Mouse (Mus musculus) forebrain, embryonic 12.5 days (tissue): ENCODE results near the gene Pnmal2. TPM values are rescaled to one million over a fixed set of nuclear protein-coding genes. Genes with fewer than 3 reads are reported as not detected.

Source experiments
- ATAC-seq: fragments of 200-750 bp; cut with Nextera tagmentation; 2 replicates; pipeline ENCODE4 v1.8.0; 2017; ENCODE audit warnings: moderate TSS enrichment; ENCODE audit not compliant: low FRiP score
- H3K27ac ChIP-seq: fragments of 300-500 bp; sonication (generic); 2 replicates; pipeline ENCODE4 v1.5.1; 2016; ENCODE audit warnings: mild to moderate bottlenecking
- H3K27me3 ChIP-seq: fragments of 300-500 bp; sonication (generic); 2 replicates; pipeline ENCODE4 v1.6.1; 2016; ENCODE audit warnings: mild to moderate bottlenecking
- H3K36me3 ChIP-seq: fragments of 300-500 bp; sonication (generic); replicated peaks from 2 replicates; pipeline ENCODE4 v1.6.1; 2016; ENCODE audit warnings: mild to moderate bottlenecking
- H3K4me1 ChIP-seq: fragments of 300-500 bp; sonication (generic); 2 replicates; pipeline ENCODE4 v1.6.1; 2016
- H3K4me2 ChIP-seq: fragments of 300-500 bp; sonication (generic); 2 replicates; pipeline ENCODE4 v1.6.1; 2016; ENCODE audit warnings: mild to moderate bottlenecking, moderate library complexity
- H3K4me3 ChIP-seq: fragments of 300-500 bp; sonication (generic); replicated peaks from 2 replicates; pipeline ENCODE4 v1.5.1; 2016; ENCODE audit warnings: mild to moderate bottlenecking
- H3K9ac ChIP-seq: fragments of 300-500 bp; sonication (generic); 2 replicates; pipeline ENCODE4 v1.6.1; 2016; ENCODE audit warnings: mild to moderate bottlenecking
- H3K9me3 ChIP-seq: fragments of 300-500 bp; sonication (generic); 2 replicates; pipeline ENCODE4 v1.6.1; 2016
- WGBS: fragments of 180-500 bp; shearing (Covaris S2); methylation state at CpG from one replicate; pipeline ENCODE4 v1.1.7; 2016; 5-methylcytosine and 5-hydroxymethylcytosine counted together
- polyA plus RNA-seq: library from polyadenylated mRNA; unstranded; fragments of >200 nt; fragmentation: Nextera tagmentation; extraction: Ambion mirVana; gene quantifications from 2 replicates; pipeline ENCODE4 v1.2.1, GENCODE M21; 2016

The Pnmal2 gene
- 52.6 and 53.3 TPM in 2 replicates for polyA plus RNA-seq

DNA sequence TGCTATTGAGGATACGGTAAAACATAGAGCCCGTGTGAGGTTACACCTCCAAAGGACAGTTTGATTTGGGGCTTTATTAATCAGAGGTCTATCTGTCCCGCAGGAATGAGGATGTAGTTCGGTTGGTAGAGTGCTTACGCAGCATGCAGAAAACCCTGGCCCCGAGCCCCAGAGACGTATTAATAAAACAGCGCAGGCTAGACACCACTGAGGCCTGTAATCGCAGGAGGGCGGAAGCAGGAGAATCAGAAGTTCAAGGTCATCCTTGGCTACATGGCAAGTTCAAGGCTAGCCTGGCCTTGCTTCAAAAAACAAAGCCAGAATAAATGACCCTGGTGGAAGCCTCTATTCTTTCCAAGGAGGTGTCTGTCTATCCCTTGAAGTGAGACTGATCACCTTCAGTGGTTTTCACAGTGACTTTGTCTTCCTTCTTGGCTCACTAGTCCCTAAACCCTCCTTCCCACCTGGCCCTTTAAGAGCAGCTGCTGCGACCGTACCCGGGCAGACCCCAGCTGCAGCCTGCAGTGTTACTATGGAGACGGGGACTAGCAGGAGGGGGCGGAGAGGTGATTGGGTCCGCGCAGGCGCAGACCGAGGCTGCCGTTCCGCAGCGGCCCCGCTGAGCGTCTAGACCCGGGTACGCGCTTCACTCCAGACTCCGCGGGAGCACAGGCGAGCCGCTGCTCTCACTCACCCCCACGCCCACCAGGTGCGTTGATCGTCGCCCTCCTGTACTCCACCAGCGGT, at the start of gene Pnmal2:
Gene Pnmal2 (plus strand): TSS at position 622 of the 747 bp plus-strand sequence.
- ATAC-seq = peak; percentile 92
- Histone ChIP-seq H3K4me2 (peak within 1 kb of the TSS; percentile 69), H3K27ac (peak within 1 kb of the TSS; percentile 78), H3K4me1 (peaks cover 69% of the 10 kb centered on the region), H3K4me3 (peak within 1 kb of the TSS; percentile 52), H3K27me3 (peaks cover 43% of the 10 kb centered on the region), H3K9me3 (no peaks in the 10 kb centered on the region), H3K9ac (peak within 1 kb of the TSS; percentile 63), H3K36me3 (no peaks in the 10 kb centered on the region)
- 12% methylated on average over 36 of the region's 36 CpGs for WGBS

- no peaks in the 10 kb centered on the region for H3K9me3 ChIP-seq
- peaks cover 51% of the 10 kb centered on the region for H3K4me1 ChIP-seq
- peak overlapping the region; percentile 28 for H3K4me3 ChIP-seq
- peak overlapping the region; percentile 62 for H3K4me2 ChIP-seq
- H3K27me3 ChIP-seq = peaks cover 40% of the 10 kb centered on the region
- peak; percentile 40 for ATAC-seq
- WGBS = 1% methylated on average over 23 of the region's 24 CpGs
- 0 out of 2 replicates have a peak overlapping the region, but pooled peaks have one; percentile 29 for H3K9ac ChIP-seq
- H3K27ac ChIP-seq = peak overlapping the region; percentile 76
- H3K36me3 ChIP-seq = no peaks in the 10 kb centered on the region
These were observed 49.5 kb upstream of the Pnmal2 start for GRCm38 (mm10) chr7:16895000-16895399.

DNA sequence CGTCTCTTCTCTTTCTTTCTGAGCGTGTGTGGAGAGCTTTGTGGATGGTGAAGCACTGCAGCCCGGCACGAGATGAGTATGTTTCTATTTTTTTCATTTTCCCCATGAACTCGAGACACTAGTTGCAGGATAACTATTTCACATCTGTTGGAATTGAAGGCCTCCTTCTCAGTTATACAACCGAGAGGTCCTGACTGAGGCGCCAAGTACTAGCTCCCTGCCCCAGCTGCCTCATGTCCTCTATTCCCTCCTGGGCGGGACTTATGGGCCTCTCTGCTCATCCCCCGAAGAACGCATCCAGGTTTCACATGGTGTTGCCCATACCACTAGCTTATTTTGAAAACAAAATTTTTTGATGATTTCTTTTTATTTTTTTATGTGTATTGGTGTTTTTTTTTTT, 49.0 kb upstream of the Pnmal2 start:
- WGBS = 32% methylated on average over 10 of the region's 10 CpGs
- peaks cover 55% of the 10 kb centered on the region for H3K4me1 ChIP-seq
- peak overlapping the region; percentile 28 for H3K4me3 ChIP-seq
- no peaks in the 10 kb centered on the region for H3K9me3 ChIP-seq
- no peak overlapping the region for H3K27ac ChIP-seq
- no peaks in the 10 kb centered on the region for H3K36me3 ChIP-seq
- ATAC-seq = no peak
- H3K4me2 ChIP-seq = peak overlapping the region; percentile 62
- 0 out of 2 replicates have a peak overlapping the region, but pooled peaks have one; percentile 29 for H3K9ac ChIP-seq
- peaks cover 36% of the 10 kb centered on the region for H3K27me3 ChIP-seq

DNA sequence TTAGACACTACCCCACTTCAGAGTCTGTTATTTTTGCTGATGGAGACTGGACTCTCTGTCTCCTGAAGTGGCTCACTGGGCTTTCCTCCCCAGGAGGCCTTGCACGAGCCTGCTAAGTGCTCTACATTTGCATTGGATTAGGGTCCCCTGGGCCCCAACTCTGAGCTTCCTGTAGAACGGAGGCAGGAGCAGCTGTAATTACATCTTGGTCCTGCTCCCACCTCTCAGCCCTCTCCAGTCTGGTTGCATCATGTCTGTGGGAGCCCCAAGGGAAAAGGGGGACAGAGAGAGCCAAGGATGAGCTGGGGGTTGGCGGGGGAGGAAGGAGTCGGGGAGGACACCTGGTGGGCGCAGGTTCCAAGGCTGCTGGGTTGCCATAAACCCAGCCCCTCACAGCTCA, 44.0 kb upstream of the Pnmal2 start:
- Histone ChIP-seq H3K9me3 (no peaks in the 10 kb centered on the region), H3K27me3 (no peaks in the 10 kb centered on the region; the same call in 1 of the 2 replicates), H3K27ac (peak overlapping the region; percentile 47), H3K4me1 (peaks cover 16% of the 10 kb centered on the region), H3K4me2 (no peak overlapping the region), H3K36me3 (no peaks in the 10 kb centered on the region), H3K9ac (peak overlapping the region; percentile 1; the same call in 1 of the 2 replicates), H3K4me3 (no peak overlapping the region)
- 20% methylated on average over 5 of the region's 5 CpGs for WGBS
- no peak for ATAC-seq

DNA sequence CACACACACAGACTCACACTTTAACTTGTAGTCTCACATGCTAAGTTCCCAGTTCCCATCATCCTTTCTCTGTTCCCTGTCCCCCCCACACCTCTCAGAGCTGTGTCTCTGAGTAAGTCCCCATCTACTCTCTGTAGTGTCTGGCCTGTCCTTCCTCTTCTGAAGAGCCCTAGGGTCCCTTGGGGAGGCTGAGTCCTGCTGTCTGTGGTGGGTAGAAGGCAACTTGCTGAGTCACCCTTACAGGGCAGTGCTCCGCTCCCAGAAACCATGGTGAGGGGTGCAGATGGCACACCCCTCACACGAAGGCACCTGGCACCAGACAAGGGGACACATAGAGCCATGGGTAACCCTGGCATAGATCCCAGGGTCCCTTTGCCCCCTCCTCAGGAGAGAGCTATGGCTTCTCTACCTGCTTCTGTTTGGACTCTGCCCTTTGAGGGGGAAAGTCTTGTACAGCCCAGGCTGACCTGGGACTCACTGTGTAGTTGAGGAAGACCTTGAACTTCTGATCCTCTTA, 41.0 kb upstream of the Pnmal2 start:
- 73% methylated on average over 2 of the region's 2 CpGs for WGBS
- H3K9ac ChIP-seq = no peak overlapping the region
- H3K36me3 ChIP-seq = no peaks in the 10 kb centered on the region
- no peak overlapping the region for H3K4me3 ChIP-seq
- no peak overlapping the region for H3K4me2 ChIP-seq
- no peak for ATAC-seq
- no peaks in the 10 kb centered on the region for H3K9me3 ChIP-seq
- H3K27ac ChIP-seq = no peak overlapping the region
- peaks cover 31% of the 10 kb centered on the region for H3K4me1 ChIP-seq
- H3K27me3 ChIP-seq = no peaks in the 10 kb centered on the region; the same call in 1 of the 2 replicates

GRCm38 (mm10) chr7:16904120-16904675, 40.3 kb upstream of the Pnmal2 start:
- H3K27ac ChIP-seq = no peak overlapping the region
- no peaks in the 10 kb centered on the region for H3K9me3 ChIP-seq
- no peak overlapping the region for H3K4me2 ChIP-seq
- ATAC-seq = no peak
- no peak overlapping the region for H3K4me3 ChIP-seq
- H3K9ac ChIP-seq = no peak overlapping the region
- 69% methylated on average over 9 of the region's 10 CpGs for WGBS
- peaks cover 32% of the 10 kb centered on the region for H3K4me1 ChIP-seq
- no peaks in the 10 kb centered on the region for H3K36me3 ChIP-seq
- no peaks in the 10 kb centered on the region; the same call in 1 of the 2 replicates for H3K27me3 ChIP-seq

GRCm38 (mm10) chr7:16905491-16906021, 38.9 kb upstream of the Pnmal2 start:
- H3K4me3 ChIP-seq = no peak overlapping the region
- H3K36me3 ChIP-seq = no peaks in the 10 kb centered on the region
- H3K4me1 ChIP-seq = peaks cover 22% of the 10 kb centered on the region
- H3K9me3 ChIP-seq = no peaks in the 10 kb centered on the region
- no peaks in the 10 kb centered on the region; the same call in 1 of the 2 replicates for H3K27me3 ChIP-seq
- WGBS = 62% methylated on average over 9 of the region's 9 CpGs
- H3K27ac ChIP-seq = no peak overlapping the region
- ATAC-seq = no peak
- no peak overlapping the region for H3K4me2 ChIP-seq
- no peak overlapping the region for H3K9ac ChIP-seq

DNA sequence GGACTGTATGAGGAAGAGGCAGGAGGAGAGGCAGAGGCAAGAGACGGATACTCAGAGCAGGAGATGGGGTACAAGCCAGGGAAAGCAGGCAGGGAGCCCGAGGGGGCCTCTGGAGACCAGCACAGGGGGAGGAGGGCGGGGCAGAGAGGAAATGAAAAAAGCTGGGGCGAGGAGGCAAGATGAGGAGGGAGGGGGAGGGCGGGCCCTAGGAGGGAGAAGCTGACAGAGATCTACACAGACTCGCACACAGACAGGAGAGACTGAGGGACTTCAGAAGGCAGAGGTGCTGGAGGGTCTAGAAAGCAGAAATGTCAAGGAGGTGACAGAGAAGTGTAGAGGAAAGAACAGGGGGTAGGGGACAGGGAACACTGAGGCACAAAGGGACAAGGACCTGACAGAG, 38.2 kb upstream of the Pnmal2 start, which contains the start of gene Ptgir:
Gene Ptgir (plus strand): TSS at position 210 of the 400 bp plus-strand sequence.
- Histone ChIP-seq H3K9ac (no peak within 1 kb of the TSS), H3K9me3 (no peaks in the 10 kb centered on the region), H3K27me3 (no peaks in the 10 kb centered on the region; the same call in 1 of the 2 replicates), H3K27ac (no peak within 1 kb of the TSS), H3K4me1 (peaks cover 19% of the 10 kb centered on the region), H3K4me2 (no peak within 1 kb of the TSS), H3K36me3 (no peaks in the 10 kb centered on the region), H3K4me3 (no peak within 1 kb of the TSS)
- 12% methylated on average over 6 of the region's 6 CpGs for WGBS
- no peak for ATAC-seq

DNA sequence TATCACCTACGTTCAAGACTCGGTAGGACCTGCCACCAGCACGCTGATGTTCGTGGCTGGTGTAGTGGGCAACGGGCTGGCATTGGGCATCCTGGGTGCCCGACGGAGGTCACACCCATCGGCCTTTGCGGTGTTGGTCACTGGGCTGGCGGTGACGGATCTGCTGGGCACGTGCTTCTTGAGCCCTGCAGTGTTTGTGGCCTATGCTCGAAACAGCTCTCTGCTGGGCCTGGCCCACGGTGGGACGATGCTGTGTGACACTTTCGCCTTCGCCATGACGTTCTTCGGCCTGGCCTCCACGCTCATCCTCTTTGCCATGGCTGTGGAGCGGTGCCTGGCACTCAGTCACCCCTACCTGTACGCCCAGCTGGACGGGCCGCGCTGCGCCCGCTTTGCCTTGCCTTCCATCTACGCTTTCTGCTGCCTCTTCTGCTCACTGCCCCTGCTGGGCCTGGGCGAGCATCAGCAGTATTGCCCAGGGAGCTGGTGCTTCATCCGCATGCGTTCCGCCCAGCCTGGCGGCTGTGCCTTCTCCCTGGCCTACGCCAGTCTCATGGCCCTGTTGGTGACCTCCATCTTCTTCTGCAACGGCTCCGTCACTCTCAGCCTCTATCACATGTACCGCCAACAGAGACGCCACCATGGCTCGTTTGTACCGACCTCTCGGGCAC, 37.5 kb upstream of the Pnmal2 start:
- no peak for ATAC-seq
- peaks cover 19% of the 10 kb centered on the region for H3K4me1 ChIP-seq

GRCm38 (mm10) chr7:16907842-16908241, 36.6 kb upstream of the Pnmal2 start:
- Histone ChIP-seq H3K4me3 (no peak overlapping the region), H3K36me3 (no peaks in the 10 kb centered on the region), H3K27ac (no peak overlapping the region), H3K9ac (no peak overlapping the region), H3K27me3 (no peaks in the 10 kb centered on the region), H3K4me1 (peaks cover 19% of the 10 kb centered on the region), H3K4me2 (no peak overlapping the region), H3K9me3 (no peaks in the 10 kb centered on the region)
- no peak for ATAC-seq
- 78% methylated on average over 7 of the region's 7 CpGs for WGBS

More for the DNA sequence above, 37.5 kb upstream of the Pnmal2 start:
- Histone ChIP-seq H3K27ac (no peak overlapping the region), H3K4me3 (no peak overlapping the region), H3K9ac (no peak overlapping the region), H3K27me3 (no peaks in the 10 kb centered on the region; the same call in 1 of the 2 replicates), H3K9me3 (no peaks in the 10 kb centered on the region), H3K4me2 (no peak overlapping the region), H3K36me3 (no peaks in the 10 kb centered on the region)
- 95% methylated on average over 41 of the region's 41 CpGs for WGBS

- Histone ChIP-seq H3K4me3 (no peak overlapping the region), H3K4me2 (no peak overlapping the region), H3K9me3 (no peaks in the 10 kb centered on the region), H3K36me3 (no peaks in the 10 kb centered on the region), H3K9ac (no peak overlapping the region), H3K4me1 (peaks cover 19% of the 10 kb centered on the region), H3K27me3 (no peaks in the 10 kb centered on the region), H3K27ac (no peak overlapping the region)
- no peak for ATAC-seq
- 62% methylated on average over 11 of the region's 11 CpGs for WGBS
These were observed 36.1 kb upstream of the Pnmal2 start for GRCm38 (mm10) chr7:16908367-16908766.

GRCm38 (mm10) chr7:16908859-16909258, 35.6 kb upstream of the Pnmal2 start:
- H3K27ac ChIP-seq = no peak overlapping the region
- ATAC-seq = no peak

More at GRCm38 (mm10) chr7:16908859-16909258, 35.6 kb upstream of the Pnmal2 start:
- Histone ChIP-seq H3K4me1 (peaks cover 19% of the 10 kb centered on the region), H3K9me3 (no peaks in the 10 kb centered on the region), H3K4me3 (no peak overlapping the region), H3K27me3 (no peaks in the 10 kb centered on the region), H3K9ac (no peak overlapping the region), H3K4me2 (no peak overlapping the region), H3K36me3 (0 out of 2 replicates have a peak, but pooled peaks cover under 1% of the 10 kb centered on the region)
- WGBS = 68% methylated on average over 11 of the region's 11 CpGs
